Mouse (Mus musculus): ENCODE measurements at regions not wholly inside any gene's neighbourhood (a gene's known extent, or its start where the extent isn't known, plus 50 kb on each side); places are given as distances from the start of the nearest gene placed in this dataset.

GRCm38 (mm10) chr9:47054595-47054994 is 56.1 kb downstream of the Gm4791 start:
- no peak for DNase-seq (ENCODE audit: low spot score in 2 of 2)

- DNase-seq (ENCODE audit: low spot score in 2 of 2) = no peak
Observed at GRCm38 (mm10) chr9:47055558-47055957, 57.0 kb downstream of the Gm4791 start.

GRCm38 (mm10) chr9:47059339-47060005 is 60.9 kb downstream of the Gm4791 start:
- DNase-seq (ENCODE audit: low spot score in 2 of 2) = no peak

GRCm38 (mm10) chr9:47060757-47061156 is 62.2 kb downstream of the Gm4791 start:
- DNase-seq (ENCODE audit: low spot score in 2 of 2) = no peak

- DNase-seq (ENCODE audit: low spot score in 2 of 2) = no peak
Observed at GRCm38 (mm10) chr9:47062516-47062915, 64.0 kb downstream of the Gm4791 start.

GRCm38 (mm10) chr9:47063751-47064150 is 65.2 kb downstream of the Gm4791 start:
- no peak for DNase-seq (ENCODE audit: low spot score in 2 of 2)

GRCm38 (mm10) chr9:47064463-47065032 is 66.0 kb downstream of the Gm4791 start:
- no peak for DNase-seq (ENCODE audit: low spot score in 2 of 2)

GRCm38 (mm10) chr9:47069436-47069835 is 70.9 kb downstream of the Gm4791 start:
- no peak for DNase-seq (ENCODE audit: low spot score in 2 of 2)

GRCm38 (mm10) chr9:47070958-47071357 is 72.4 kb downstream of the Gm4791 start:
- DNase-seq (ENCODE audit: low spot score in 2 of 2) = no peak

- DNase-seq (ENCODE audit: low spot score in 2 of 2) = no peak
Observed at GRCm38 (mm10) chr9:47076946-47077345, 78.4 kb downstream of the Gm4791 start.

- DNase-seq (ENCODE audit: low spot score in 2 of 2) = no peak
Observed at GRCm38 (mm10) chr9:47077416-47077815, 78.9 kb downstream of the Gm4791 start.

GRCm38 (mm10) chr9:47077945-47078344 is 79.4 kb downstream of the Gm4791 start:
- no peak for DNase-seq (ENCODE audit: low spot score in 2 of 2)

- no peak for DNase-seq (ENCODE audit: low spot score in 2 of 2)
Observed at GRCm38 (mm10) chr9:47081407-47081806, 82.9 kb downstream of the Gm4791 start.

GRCm38 (mm10) chr9:47091796-47092195 is 93.3 kb downstream of the Gm4791 start:
- no peak for DNase-seq (ENCODE audit: low spot score in 2 of 2)

GRCm38 (mm10) chr9:47095656-47096055 is 97.1 kb downstream of the Gm4791 start:
- no peak for DNase-seq (ENCODE audit: low spot score in 2 of 2)

GRCm38 (mm10) chr9:47103316-47103715 is 104.8 kb downstream of the Gm4791 start:
- no peak for DNase-seq (ENCODE audit: low spot score in 2 of 2)

- DNase-seq (ENCODE audit: low spot score in 2 of 2) = no peak
Observed at GRCm38 (mm10) chr9:47103966-47104365, 105.4 kb downstream of the Gm4791 start.

- DNase-seq (ENCODE audit: low spot score in 2 of 2) = no peak
Observed at GRCm38 (mm10) chr9:47108096-47108495, 109.6 kb downstream of the Gm4791 start.

GRCm38 (mm10) chr9:47119253-47119652 is 120.7 kb downstream of the Gm4791 start:
- DNase-seq (ENCODE audit: low spot score in 2 of 2) = no peak

- DNase-seq (ENCODE audit: low spot score in 2 of 2) = no peak
Observed at GRCm38 (mm10) chr9:47123113-47123512, 124.6 kb downstream of the Gm4791 start.

GRCm38 (mm10) chr9:47125517-47125916 is 127.0 kb downstream of the Gm4791 start:
- DNase-seq (ENCODE audit: low spot score in 2 of 2) = no peak

- DNase-seq (ENCODE audit: low spot score in 2 of 2) = no peak
Observed at GRCm38 (mm10) chr9:47126236-47126635, 127.7 kb downstream of the Gm4791 start.

- no peak for DNase-seq (ENCODE audit: low spot score in 2 of 2)
Observed at GRCm38 (mm10) chr9:47127756-47128424, 129.3 kb downstream of the Gm4791 start.

Measured in frontal cortex, postnatal 14 days (tissue).